Mouse (Mus musculus) intestine, embryonic 16.5 days (tissue): ENCODE data around the gene 0610030E20Rik. TPM values are rescaled to one million over a fixed set of nuclear protein-coding genes. Genes with fewer than 3 reads are reported as not detected.

ENCODE experiments used
- ATAC-seq: fragments of 200-750 bp; cut with Nextera tagmentation; 2 replicates; pipeline ENCODE4 v1.8.0; 2017; ENCODE audit warnings: moderate TSS enrichment, moderate library complexity
- H3K27ac ChIP-seq: fragments of 300-500 bp; sonication (generic); 2 replicates; pipeline ENCODE4 v1.5.1; 2014; ENCODE audit warnings: mild to moderate bottlenecking, low read length
- H3K27me3 ChIP-seq: fragments of 300-500 bp; sonication (generic); replicated peaks from 2 replicates; pipeline ENCODE4 v1.6.1; 2014; ENCODE audit warnings: low read length, control low read depth, mixed read lengths; ENCODE audit not compliant: control insufficient read depth, insufficient read depth
- H3K36me3 ChIP-seq: fragments of 300-500 bp; sonication (generic); 2 replicates; pipeline ENCODE4 v1.6.1; 2014; ENCODE audit warnings: low read length, control low read depth; ENCODE audit not compliant: control insufficient read depth, insufficient read depth
- H3K4me1 ChIP-seq: fragments of 300-500 bp; sonication (generic); 2 replicates; pipeline ENCODE4 v1.6.1; 2014; ENCODE audit warnings: low read length, control low read depth, mixed read lengths; ENCODE audit not compliant: control insufficient read depth, insufficient read depth
- H3K4me2 ChIP-seq: fragments of 300-500 bp; sonication (generic); 2 replicates; pipeline ENCODE4 v1.6.1; 2014; ENCODE audit warnings: low read depth, low read length, control low read depth
- H3K4me3 ChIP-seq: fragments of 300-500 bp; sonication (generic); 2 replicates; pipeline ENCODE4 v1.5.1; 2014; ENCODE audit warnings: mild to moderate bottlenecking, low read length
- H3K9ac ChIP-seq: fragments of 300-500 bp; sonication (generic); 2 replicates; pipeline ENCODE4 v1.6.1; 2014; ENCODE audit warnings: low read depth, low read length
- H3K9me3 ChIP-seq: fragments of 300-500 bp; sonication (generic); 2 replicates; pipeline ENCODE4 v1.6.1; 2016; ENCODE audit warnings: low read length, control low read depth; ENCODE audit not compliant: control insufficient read depth
- WGBS: fragments of 180-500 bp; shearing (Covaris S2); extraction: QIAGEN DNeasy Blood & Tissue Kit; methylation state at CpG from one replicate; pipeline ENCODE4 v1.1.7; 2014; 5-methylcytosine and 5-hydroxymethylcytosine counted together
- polyA plus RNA-seq: library from polyadenylated mRNA; unstranded; fragments of >200 nt; fragmentation: Nextera tagmentation; extraction: Ambion mirVana; gene quantifications from 2 replicates; pipeline ENCODE4 v1.2.1, GENCODE M21; 2015

0610030E20Rik gene
- polyA plus RNA-seq, result 27.6 and 27.7 TPM in 2 replicates

- Histone ChIP-seq H3K9me3 (no peaks in the 10 kb centered on the region), H3K9ac (peak within 1 kb of the TSS; percentile 98), H3K36me3 (peaks cover 8% of the 10 kb centered on the region; the same call in 1 of the 2 replicates), H3K4me2 (peak within 1 kb of the TSS; percentile 82), H3K4me3 (peak within 1 kb of the TSS; percentile 88), H3K27me3 (no peaks in the 10 kb centered on the region), H3K4me1 (peaks cover 24% of the 10 kb centered on the region), H3K27ac (peak within 1 kb of the TSS; percentile 93)
- peak; percentile 79 for ATAC-seq
- under 1% methylated on average over 72 of the region's 72 CpGs for WGBS
Observed at GRCm38 (mm10) chr6:72347166-72347941, at the start of gene 0610030E20Rik. Gene 0610030E20Rik (plus strand): TSS chr6:72347317.

DNA sequence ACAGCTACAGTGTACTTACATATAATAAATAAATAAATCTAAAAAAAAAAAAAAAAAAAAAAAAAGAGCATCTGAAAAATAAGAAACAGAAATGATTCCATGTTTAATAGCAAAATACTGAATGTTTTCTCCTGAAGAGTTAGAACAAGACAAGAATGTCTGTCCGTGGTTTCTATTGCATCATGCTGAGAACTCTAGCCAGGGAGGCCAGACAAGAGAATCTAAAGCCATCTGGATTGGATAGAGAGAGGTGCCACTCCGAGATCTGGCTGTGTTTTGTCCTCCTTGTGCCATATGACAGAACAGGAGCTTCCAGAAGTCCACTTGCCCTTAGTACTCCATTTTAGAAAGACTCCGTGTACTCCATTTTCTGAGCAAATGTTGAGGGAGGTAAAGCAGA lies 49.3 kb upstream of the 0610030E20Rik start:
- Histone ChIP-seq H3K9ac (no peak overlapping the region), H3K4me3 (no peak overlapping the region), H3K27ac (no peak overlapping the region), H3K4me2 (no peak overlapping the region), H3K27me3 (no peaks in the 10 kb centered on the region), H3K9me3 (no peaks in the 10 kb centered on the region), H3K4me1 (no peaks in the 10 kb centered on the region; the same call in 1 of the 2 replicates), H3K36me3 (no peaks in the 10 kb centered on the region)
- no peak for ATAC-seq
- WGBS, result 77% methylated on average over 3 of the region's 3 CpGs

- ATAC-seq, result peak; percentile 69
- Histone ChIP-seq H3K27me3 (no peaks in the 10 kb centered on the region), H3K27ac (0 out of 2 replicates have a peak overlapping the region, but pooled peaks have one; percentile 15), H3K4me1 (peaks cover 6% of the 10 kb centered on the region), H3K9ac (no peak overlapping the region), H3K36me3 (no peaks in the 10 kb centered on the region), H3K4me2 (no peak overlapping the region), H3K9me3 (no peaks in the 10 kb centered on the region), H3K4me3 (no peak overlapping the region)
- 73% methylated on average over 11 of the region's 11 CpGs for WGBS
Observed at GRCm38 (mm10) chr6:72302349-72302925, 44.7 kb upstream of the 0610030E20Rik start.

GRCm38 (mm10) chr6:72303510-72303909 lies 43.6 kb upstream of the 0610030E20Rik start:
- H3K4me2 ChIP-seq, result no peak overlapping the region
- peaks cover 6% of the 10 kb centered on the region for H3K4me1 ChIP-seq
- no peaks in the 10 kb centered on the region for H3K36me3 ChIP-seq
- no peak overlapping the region for H3K4me3 ChIP-seq
- ATAC-seq, result peak; percentile 42; the same call in 1 of the 2 replicates
- no peak overlapping the region for H3K27ac ChIP-seq
- no peaks in the 10 kb centered on the region for H3K27me3 ChIP-seq
- H3K9ac ChIP-seq, result no peak overlapping the region
- 47% methylated on average over 9 of the region's 9 CpGs for WGBS
- H3K9me3 ChIP-seq, result no peaks in the 10 kb centered on the region

DNA sequence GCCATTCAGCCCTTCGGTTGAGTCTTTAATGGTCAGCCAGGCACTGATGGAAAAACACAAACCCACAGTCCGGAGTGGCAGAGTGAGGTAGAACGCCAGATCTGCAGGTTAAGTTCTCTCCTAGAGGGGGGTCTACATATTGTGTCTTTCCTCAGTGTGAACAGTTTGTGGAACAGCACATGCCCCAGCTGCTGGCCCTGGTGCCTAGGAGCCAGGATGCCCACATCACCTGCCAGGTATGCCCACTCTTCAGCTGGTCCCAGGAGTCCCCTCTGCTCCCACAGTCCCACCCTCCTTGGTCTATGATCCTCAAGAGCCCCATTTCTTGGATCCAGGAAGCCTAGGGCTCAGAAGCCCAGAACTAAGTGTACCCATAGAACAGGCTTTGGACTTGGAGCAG lies 34.9 kb upstream of the 0610030E20Rik start:
- Histone ChIP-seq H3K27me3 (no peaks in the 10 kb centered on the region), H3K4me2 (no peak overlapping the region), H3K9me3 (no peaks in the 10 kb centered on the region), H3K27ac (no peak overlapping the region), H3K9ac (no peak overlapping the region), H3K36me3 (no peaks in the 10 kb centered on the region), H3K4me1 (no peaks in the 10 kb centered on the region), H3K4me3 (no peak overlapping the region)
- 87% methylated on average over 3 of the region's 3 CpGs for WGBS
- no peak for ATAC-seq

- Histone ChIP-seq H3K27me3 (no peaks in the 10 kb centered on the region), H3K27ac (no peak overlapping the region), H3K36me3 (no peaks in the 10 kb centered on the region; the same call in 1 of the 2 replicates), H3K4me2 (no peak overlapping the region), H3K9ac (no peak overlapping the region), H3K9me3 (no peaks in the 10 kb centered on the region), H3K4me1 (no peaks in the 10 kb centered on the region), H3K4me3 (no peak overlapping the region)
- 86% methylated on average over 11 of the region's 11 CpGs for WGBS
- ATAC-seq, result no peak
Observed at GRCm38 (mm10) chr6:72313124-72313867, 33.8 kb upstream of the 0610030E20Rik start.

DNA sequence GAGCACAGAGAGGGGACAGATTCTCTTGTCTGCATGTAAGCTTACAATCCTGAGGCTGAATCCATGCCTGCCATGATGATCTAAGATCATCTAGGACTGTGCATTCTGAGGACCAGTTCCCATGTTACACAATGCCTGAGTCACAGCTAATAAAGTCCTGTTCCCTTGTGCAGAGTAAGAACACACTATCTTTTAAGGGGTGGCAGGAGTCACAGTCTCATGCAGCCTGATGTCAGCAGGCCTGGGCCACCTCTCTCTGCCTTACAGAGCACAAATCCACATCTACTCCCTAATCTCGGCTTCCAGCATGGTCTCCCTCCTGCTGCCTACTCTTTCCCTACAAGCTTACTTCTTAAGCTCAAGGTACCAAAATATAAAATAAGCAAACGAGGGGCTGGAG lies 31.7 kb upstream of the 0610030E20Rik start:
- 86% methylated on average over 2 of the region's 2 CpGs for WGBS
- Histone ChIP-seq H3K36me3 (peaks cover 4% of the 10 kb centered on the region; the same call in 1 of the 2 replicates), H3K4me2 (no peak overlapping the region), H3K4me3 (no peak overlapping the region), H3K27ac (no peak overlapping the region), H3K9me3 (no peaks in the 10 kb centered on the region), H3K4me1 (no peaks in the 10 kb centered on the region), H3K9ac (no peak overlapping the region), H3K27me3 (no peaks in the 10 kb centered on the region)
- no peak for ATAC-seq

- H3K27me3 ChIP-seq, result no peaks in the 10 kb centered on the region
- H3K9ac ChIP-seq, result no peak overlapping the region
- no peak overlapping the region for H3K27ac ChIP-seq
- no peak overlapping the region for H3K4me2 ChIP-seq
- no peaks in the 10 kb centered on the region for H3K4me1 ChIP-seq
- 71% methylated on average over 1 of the region's 1 CpGs for WGBS
- ATAC-seq, result no peak
- peaks cover 4% of the 10 kb centered on the region; the same call in 1 of the 2 replicates for H3K36me3 ChIP-seq
- H3K4me3 ChIP-seq, result no peak overlapping the region
- H3K9me3 ChIP-seq, result no peaks in the 10 kb centered on the region
Observed at GRCm38 (mm10) chr6:72316044-72316443, 31.1 kb upstream of the 0610030E20Rik start.

DNA sequence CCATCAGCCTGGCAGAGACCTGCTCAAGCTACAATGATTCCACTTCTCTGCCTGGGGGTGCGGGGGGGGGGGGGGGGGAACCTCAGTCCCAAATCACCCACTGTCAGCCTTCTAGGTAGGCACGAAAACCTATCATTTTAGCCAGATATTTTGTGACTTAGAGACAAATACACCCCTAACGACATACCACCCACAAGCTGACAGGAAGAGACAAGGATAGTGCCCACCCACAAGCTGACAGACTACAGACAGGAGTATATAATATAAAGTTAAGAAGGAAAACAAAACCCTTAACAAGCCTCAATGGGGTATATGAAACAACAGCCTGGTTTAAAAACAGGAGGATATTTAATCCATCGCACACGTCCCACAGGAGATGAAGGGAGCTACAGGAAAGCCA lies 28.7 kb upstream of the 0610030E20Rik start:
- 84% methylated on average over 5 of the region's 5 CpGs for WGBS
- no peaks in the 10 kb centered on the region for H3K4me1 ChIP-seq
- H3K4me3 ChIP-seq, result no peak overlapping the region
- no peak overlapping the region for H3K9ac ChIP-seq
- no peak overlapping the region for H3K27ac ChIP-seq
- no peaks in the 10 kb centered on the region for H3K9me3 ChIP-seq
- ATAC-seq, result no peak
- H3K36me3 ChIP-seq, result peaks cover 8% of the 10 kb centered on the region; the same call in 1 of the 2 replicates
- H3K4me2 ChIP-seq, result no peak overlapping the region
- no peaks in the 10 kb centered on the region for H3K27me3 ChIP-seq
